Mouse (Mus musculus): ENCODE results near the gene Fam19a1.

DNA sequence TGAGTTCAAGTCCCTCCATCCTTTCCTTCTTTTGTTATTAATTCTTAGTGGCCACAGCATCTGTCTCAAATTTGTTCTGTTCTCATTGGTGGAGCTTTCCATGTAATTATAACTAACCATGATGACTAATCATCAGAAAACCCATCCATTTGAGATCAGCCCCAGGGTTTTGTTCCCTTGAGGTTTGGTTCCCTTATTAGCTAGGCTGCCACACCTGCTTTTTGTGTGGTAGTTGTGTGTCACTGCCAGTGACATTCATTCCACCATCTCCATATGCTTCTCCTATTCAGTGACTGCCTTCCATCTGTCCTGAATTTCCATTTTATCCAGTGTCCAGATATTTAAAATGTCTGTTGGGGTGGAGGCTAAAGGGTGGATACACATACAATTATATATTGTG is 41.4 kb upstream of the Fam19a1 start:
- TF ChIP-seq CTCF (IDR thresholded peaks at IDR 0.05; ENCODE audit: low read depth, low read length) (no peak), POLR2A (IDR thresholded peaks at IDR 0.05; ENCODE audit: borderline replicate concordance, low read depth, low read length) (no peak)

All from bone marrow macrophage, adult 2 months (primary cell).